9 mouse cellular contexts compared by ENCODE assay signal in genomic region chr12:104002569-104003237, GRCm38 (mm10). TPM values are rescaled to one million over a fixed set of nuclear protein-coding genes. Genes with fewer than 3 reads are reported as not detected.
DNase-seq lines count a peak whose midpoint lies in the region; TF ChIP-seq lines count a peak whose summit lies in the region.
"Had no signal": no experiment of that assay in that cellular context is flagged by ENCODE, and none has a peak within 500 bp of the region (broad histone marks: within the 10 kb centered on the region; RNA-seq: fewer than 3 reads in every experiment).

No protein-coding gene starts in this region.

- H3K4me1 ChIP-seq in embryonic fibroblast, embryonic 13.5 days (ENCODE audit: control insufficient read depth, insufficient read depth, low read length), result peaks cover 10% of the 10 kb centered on the region
- H3K4me1 ChIP-seq: limb, embryonic 13.5 days had no signal

- TF ChIP-seq CTCF in embryonic fibroblast, embryonic 13.5 days (IDR thresholded peaks at IDR 0.05; ENCODE audit: borderline replicate concordance, insufficient read depth, low read length), result no peak

- H3K4me3 ChIP-seq in embryonic fibroblast, embryonic 13.5 days (ENCODE audit: insufficient read depth, low read length), result no peak overlapping the region
- H3K4me3 ChIP-seq: limb, embryonic 13.5 days had no signal

- TF ChIP-seq POLR2A in embryonic fibroblast, embryonic 13.5 days (IDR thresholded peaks at IDR 0.05; ENCODE audit: low read depth, low read length), result no peak

- peak overlapping the region; percentile 97 for H3K27ac ChIP-seq in embryonic fibroblast, embryonic 13.5 days (ENCODE audit: insufficient read depth, low read length)
- H3K27ac ChIP-seq: limb, embryonic 13.5 days had no signal

- peak; percentile 60 to 87 for DNase-seq in adrenal gland, adult (ENCODE audit: inconsistent age in 2 of 2, low spot score in 1 of 2)
- no peak for DNase-seq in adrenal gland, postnatal 25 days
- peak; percentile 20 to 43 for DNase-seq in kidney, adult 8-10 months
- peak; percentile 27 for DNase-seq in ovary, postnatal 14 days (ENCODE audit: low spot score)
- DNase-seq in right cerebral cortex, postnatal 36 days (ENCODE audit: low spot score in 2 of 2), result no peak
- no peak for DNase-seq in spleen, postnatal 4 days (ENCODE audit: low spot score in 2 of 2)
- DNase-seq in left cerebral cortex, adult 8-10 months (ENCODE audit: low spot score in 2 of 2), result no peak

RNA-seq across cellular contexts. Expression of gene Serpina9, which starts 10.9 kb away (rescaled TPM):
- total RNA-seq in adrenal gland, postnatal 25 days (2021), result not detected in 2 replicates
- not detected in 2 replicates for polyA plus RNA-seq in embryonic fibroblast, embryonic 13.5 days (2011; ENCODE audit: insufficient read length, low read depth, missing spikeins)
- total RNA-seq in left cerebral cortex, adult 8-10 months (2022), result 10 to 100 TPM; 14.6 to 17.7 (median 15.5) TPM
- polyA plus RNA-seq: limb, embryonic 13.5 days had no signal

RNA-seq across cellular contexts. Expression of gene Serpina11, which starts 12.9 kb away (rescaled TPM):
- total RNA-seq in adrenal gland, postnatal 25 days (2021), result not detected in 2 replicates
- not detected in 2 replicates for polyA plus RNA-seq in embryonic fibroblast, embryonic 13.5 days (2011; ENCODE audit: insufficient read length, low read depth, missing spikeins)
- total RNA-seq in left cerebral cortex, adult 8-10 months (2022), result under 1 TPM in 1 of 4 experiments, not detected in 3; 0.26 TPM
- polyA plus RNA-seq: limb, embryonic 13.5 days had no signal

RNA-seq across cellular contexts. Expression of gene Serpina12, which starts 41.5 kb away (rescaled TPM):
- 0.12 and 0.24 TPM in 2 replicates for total RNA-seq in adrenal gland, postnatal 25 days (2021)
- polyA plus RNA-seq in embryonic fibroblast, embryonic 13.5 days (2011; ENCODE audit: insufficient read length, low read depth, missing spikeins), result not detected in 2 replicates
- not detected for total RNA-seq in left cerebral cortex, adult 8-10 months (2022)
- polyA plus RNA-seq: limb, embryonic 13.5 days had no signal

RNA-seq across cellular contexts. Expression of gene Serpina1e, which starts 43.9 kb away (rescaled TPM):
- 0.24 and 32.8 TPM in 2 replicates for total RNA-seq in adrenal gland, postnatal 25 days (2021)
- not detected in 2 replicates for polyA plus RNA-seq in embryonic fibroblast, embryonic 13.5 days (2011; ENCODE audit: insufficient read length, low read depth, missing spikeins)
- total RNA-seq in left cerebral cortex, adult 8-10 months (2022), result not detected
- polyA plus RNA-seq: limb, embryonic 13.5 days had no signal

Comparison
In these comparisons a context has a peak if more than half of its experiments do, and no peak if none do; other contexts are left out.
1. DNase-seq: peak in adrenal gland, adult (2 of 2), kidney, adult 8-10 months (2 of 2) and ovary, postnatal 14 days (single experiment); none in adrenal gland, postnatal 25 days (single experiment), right cerebral cortex, postnatal 36 days (0 of 2), spleen, postnatal 4 days (0 of 2) and left cerebral cortex, adult 8-10 months (0 of 2).
2. RNA of gene Serpina9, which starts 10.9 kb away (total RNA-seq): 14.6 to 17.7 TPM in left cerebral cortex, adult 8-10 months; not detected in adrenal gland, postnatal 25 days; every median in the first group is over 10 times any median in the second.